Mouse (Mus musculus) small intestine, adult 2 months (tissue): ENCODE results near the gene Gm10972.
"Not testable (repeated sequence)": the region's sequence is repeated elsewhere in the genome, so short reads cannot be mapped to it uniquely, and the experiment has no call there.

Experiments used
- CTCF ChIP-seq: fragments of 200-500 bp; IDR thresholded peaks from 2 replicates; pipeline ENCODE4 v1.5.1; 2012; ENCODE audit warnings: low read depth, mild to moderate bottlenecking, control low read depth, inconsistent platforms, low read length, moderate library complexity, mixed read lengths; ENCODE audit not compliant: insufficient replicate concordance, insufficient read length; ENCODE audit errors: extremely low read depth
- POLR2A ChIP-seq: fragments of 200-500 bp; IDR thresholded peaks from 2 replicates; pipeline ENCODE4 v1.6.1; 2012; ENCODE audit warnings: low read depth, mild to moderate bottlenecking, control low read depth, inconsistent platforms, low read length, moderate library complexity

DNA sequence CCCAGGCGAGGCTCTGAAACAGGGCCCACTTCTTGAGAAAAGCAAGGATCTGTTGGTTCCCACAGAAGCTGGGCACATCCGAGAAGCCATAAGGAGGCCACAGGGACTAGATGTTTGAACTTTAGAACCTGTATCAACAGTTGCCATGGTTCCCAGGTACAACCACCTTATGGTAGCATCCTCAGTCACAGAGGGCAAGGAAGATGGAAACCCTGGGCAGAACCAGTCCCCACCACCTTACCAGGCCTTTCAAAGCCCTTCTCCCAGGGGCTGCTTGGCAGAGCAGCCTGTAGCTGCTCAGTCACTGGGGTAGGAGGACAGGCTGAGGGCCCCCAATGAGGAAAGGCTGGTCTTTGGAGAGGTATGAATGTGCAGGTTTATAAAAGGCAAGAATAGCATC is 17.9 kb downstream of the Gm10972 start:
- TF ChIP-seq POLR2A, CTCF: not testable (repeated sequence)
